ENCODE assay signal across 8 mouse cellular contexts in the genomic region with DNA sequence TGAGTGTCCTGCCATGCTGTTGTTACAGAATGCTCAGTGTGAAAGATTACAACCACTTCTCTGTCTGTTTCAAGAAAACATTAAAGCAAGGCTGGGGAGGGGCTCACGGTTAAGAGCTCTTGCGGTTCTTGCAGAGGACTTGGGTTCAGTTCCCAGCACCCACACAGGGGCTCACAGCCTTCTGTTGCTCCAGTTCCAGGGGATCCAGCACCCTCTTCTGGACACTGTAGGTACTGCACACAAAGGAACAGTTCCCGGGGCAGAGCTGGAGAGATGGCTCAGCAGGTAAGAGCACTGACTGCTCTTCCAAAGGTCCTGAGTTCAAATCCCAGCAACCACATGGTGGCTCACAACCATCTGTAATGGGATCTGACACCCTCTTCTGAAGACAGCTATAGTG. TPM values are rescaled to one million over a fixed set of nuclear protein-coding genes. Genes with fewer than 3 reads are reported as not detected.
A peak's percentile ranks its signal among the peaks of the same experiment; 100 is the strongest.
DNase-seq lines count a peak whose midpoint lies in the region; ATAC-seq and TF ChIP-seq lines count a peak whose summit lies in the region.
"Not testable (repeated sequence)": the region's sequence is repeated elsewhere in the genome, so short reads cannot be mapped to it uniquely, and the experiment has no call there.

No protein-coding gene starts in this region.

- not testable (repeated sequence) for H3K27me3 ChIP-seq in E14TG2a.4 (ENCODE audit: insufficient read depth, low read length); forebrain, postnatal 0 days (ENCODE audit: insufficient read depth, low read length); kidney, adult 2 months (replicated peaks; ENCODE audit: control insufficient read depth, insufficient read depth, low read length); liver, embryonic 14.5 days (ENCODE audit: control insufficient read depth, insufficient read depth, low read length); stomach, postnatal 0 days (ENCODE audit: control insufficient read depth, insufficient read depth, low read length)

- H3K27ac ChIP-seq in forebrain, postnatal 0 days (ENCODE audit: low read depth, low read length); kidney, adult 2 months (ENCODE audit: insufficient read depth, low read depth, low read length); liver, embryonic 14.5 days; stomach, postnatal 0 days (replicated peaks): not testable (repeated sequence)

- H3K4me3 ChIP-seq in E14TG2a.4 (replicated peaks; ENCODE audit: low read length); forebrain, postnatal 0 days (ENCODE audit: low read depth, low read length); kidney, adult 2 months (ENCODE audit: insufficient read depth, low read depth, low read length); liver, embryonic 14.5 days (ENCODE audit: insufficient read depth in 1 of 2, low read depth in 2 of 2, low read length in 2 of 2); stomach, postnatal 0 days (ENCODE audit: low read depth, low read length): not testable (repeated sequence)

- not testable (repeated sequence) for TF ChIP-seq POLR2A in kidney, adult 2 months (IDR thresholded peaks at IDR 0.05; ENCODE audit: low read depth, low read length)

- TF ChIP-seq CTCF in E14TG2a.4 (conservative IDR thresholded peaks at IDR 0.05; ENCODE audit: low read length): peak; percentile 45
- TF ChIP-seq CTCF in forebrain, postnatal 0 days (IDR thresholded peaks at IDR 0.05; ENCODE audit: low read depth): peak; percentile 20; the same call in 1 of the 2 replicates
- peak; percentile 18; the same call in 1 of the 2 replicates for TF ChIP-seq CTCF in kidney, adult 2 months (conservative IDR thresholded peaks at IDR 0.05; ENCODE audit: insufficient read depth, insufficient read length, low read depth, low read length)
- TF ChIP-seq CTCF in liver, embryonic 14.5 days (IDR thresholded peaks at IDR 0.05; ENCODE audit: low read depth): peak; percentile 66
- peak; percentile 48 for TF ChIP-seq CTCF in stomach, postnatal 0 days (IDR thresholded peaks at IDR 0.05; ENCODE audit: low read depth)

- not testable (repeated sequence) for TF ChIP-seq EP300 in liver, embryonic 14.5 days (IDR thresholded peaks at IDR 0.05; ENCODE audit: low read depth); stomach, postnatal 0 days (optimal IDR thresholded peaks at IDR 0.05)

- not testable (repeated sequence) for H3K9ac ChIP-seq in forebrain, postnatal 0 days; liver, embryonic 14.5 days (replicated peaks); stomach, postnatal 0 days (ENCODE audit: low read length)

- not testable (repeated sequence) for H3K4me2 ChIP-seq in forebrain, postnatal 0 days (ENCODE audit: low read depth); liver, embryonic 14.5 days (ENCODE audit: low read depth); stomach, postnatal 0 days (replicated peaks; ENCODE audit: low read depth)

- not testable (repeated sequence) for H3K36me3 ChIP-seq in E14TG2a.4 (ENCODE audit: insufficient read depth, low read length); kidney, adult 2 months (ENCODE audit: control insufficient read depth, insufficient read depth, low read length); liver, embryonic 14.5 days (replicated peaks; ENCODE audit: control insufficient read depth, insufficient read depth, low read depth); stomach, postnatal 0 days (ENCODE audit: control insufficient read depth, insufficient read depth, low read length)
- H3K36me3 ChIP-seq in forebrain, postnatal 0 days (ENCODE audit: insufficient read depth): peaks cover 21% of the 10 kb centered on the region

- ATAC-seq in forebrain, postnatal 0 days; liver, embryonic 14.5 days (ENCODE audit: insufficient read depth); stomach, postnatal 0 days (ENCODE audit: low FRiP score, low TSS enrichment): not testable (repeated sequence)

- WGBS in forebrain, postnatal 0 days: 100% methylated on average over 3 of the region's 3 CpGs
- WGBS in kidney, adult 2 months: 99% methylated on average over 3 of the region's 3 CpGs
- WGBS in liver, embryonic 14.5 days (ENCODE audit: insufficient replicate concordance): 95% methylated on average over 3 of the region's 3 CpGs
- 95% methylated on average over 3 of the region's 3 CpGs for WGBS in stomach, postnatal 0 days

- peak; percentile 34 for DNase-seq in T-cell, adult 2 months (ENCODE audit: low spot score)
- not testable (repeated sequence) for DNase-seq in forebrain, postnatal 0 days; kidney, adult 2 months; liver, embryonic 14.5 days (ENCODE audit: low read depth in 3 of 3, low spot score in 3 of 3); stomach, postnatal 0 days (ENCODE audit: low spot score)
- DNase-seq in naive thymus-derived CD4-positive, alpha-beta T cell, adult 2 months (ENCODE audit: low read depth): peak; percentile 44
- DNase-seq in thymus, postnatal 25 days: peak; percentile 46

- H3K4me1 ChIP-seq in E14TG2a.4 (replicated peaks; ENCODE audit: low read depth, low read length): peaks cover 21% of the 10 kb centered on the region
- H3K4me1 ChIP-seq in forebrain, postnatal 0 days (ENCODE audit: insufficient read depth); kidney, adult 2 months (ENCODE audit: control insufficient read depth, insufficient read depth, low read length); liver, embryonic 14.5 days (replicated peaks; ENCODE audit: control insufficient read depth in 2 of 2, insufficient read depth in 2 of 2, low read length in 1 of 2); stomach, postnatal 0 days (replicated peaks; ENCODE audit: control insufficient read depth, insufficient read depth): not testable (repeated sequence)

- not testable (repeated sequence) for H3K9me3 ChIP-seq in E14TG2a.4 (ENCODE audit: low read length); forebrain, postnatal 0 days (ENCODE audit: low read length); liver, embryonic 14.5 days (ENCODE audit: control insufficient read depth, low read length); stomach, postnatal 0 days (ENCODE audit: control insufficient read depth, low read length)

RNA-seq across cellular contexts. Expression of a gene that starts 24.1 kb away (rescaled TPM):
- 31.7 and 32.9 TPM in 2 replicates for total RNA-seq in forebrain, postnatal 0 days (2014; rRNA removed)
- 14.5 and 18.0 TPM in 2 replicates for polyA plus RNA-seq in forebrain, postnatal 0 days (2015; fragmentation: Nextera tagmentation; extraction: Ambion mirVana)
- 19.7 and 20.8 TPM in 2 replicates for polyA plus RNA-seq in kidney, adult 2 months (2012; rRNA removed)
- polyA plus RNA-seq in liver, embryonic 14.5 days (2012; rRNA removed): 2.4 and 2.9 TPM in 2 replicates
- polyA plus RNA-seq in liver, embryonic 14.5 days (2014; fragmentation: Nextera tagmentation; extraction: Ambion mirVana): 2.7 and 3.3 TPM in 2 replicates
- polyA plus RNA-seq in stomach, postnatal 0 days (2015; fragmentation: Nextera tagmentation; extraction: Ambion mirVana): 4.6 and 5.2 TPM in 2 replicates

RNA-seq across cellular contexts. Expression of a gene that starts 52.5 kb away (rescaled TPM):
- 20.5 and 22.1 TPM in 2 replicates for total RNA-seq in forebrain, postnatal 0 days (2014; rRNA removed)
- 12.1 and 13.1 TPM in 2 replicates for polyA plus RNA-seq in forebrain, postnatal 0 days (2015; fragmentation: Nextera tagmentation; extraction: Ambion mirVana)
- polyA plus RNA-seq in kidney, adult 2 months (2012; rRNA removed): 31.7 and 34.5 TPM in 2 replicates
- polyA plus RNA-seq in liver, embryonic 14.5 days (2012; rRNA removed): 5.8 and 6.4 TPM in 2 replicates
- 4.1 and 4.9 TPM in 2 replicates for polyA plus RNA-seq in liver, embryonic 14.5 days (2014; fragmentation: Nextera tagmentation; extraction: Ambion mirVana)
- polyA plus RNA-seq in stomach, postnatal 0 days (2015; fragmentation: Nextera tagmentation; extraction: Ambion mirVana): 8.7 TPM in 2 replicates
